Mouse (Mus musculus) limb, embryonic 11.5 days (tissue): ENCODE measurements around the gene Slc39a11. TPM values are rescaled to one million over a fixed set of nuclear protein-coding genes. Genes with fewer than 3 reads are reported as not detected.

Source experiments
- ATAC-seq: fragments of 200-750 bp; cut with Nextera tagmentation; 2 replicates; pipeline ENCODE4 v1.8.0; 2017; ENCODE audit warnings: low read depth; ENCODE audit not compliant: insufficient number of reproducible peaks, low FRiP score, low TSS enrichment
- DNase-seq: peaks from one replicate; pipeline ENCODE4 v3.0.0-alpha.2; 2015; ENCODE audit warnings: low spot score
- H3K27ac ChIP-seq: fragments of 300-500 bp; sonication (generic); replicated peaks from 2 replicates; pipeline ENCODE4 v1.5.1; 2014; ENCODE audit warnings: low read depth, mild to moderate bottlenecking, low read length
- H3K27me3 ChIP-seq: fragments of 300-500 bp; sonication (generic); 2 replicates; pipeline ENCODE4 v1.6.1; 2014; ENCODE audit warnings: mild to moderate bottlenecking, low read length, mixed read lengths; ENCODE audit not compliant: control insufficient read depth, insufficient read depth
- H3K36me3 ChIP-seq: fragments of 300-500 bp; sonication (generic); 2 replicates; pipeline ENCODE4 v1.6.1; 2014; ENCODE audit warnings: mild to moderate bottlenecking, low read length, moderate library complexity, mixed read lengths; ENCODE audit not compliant: control insufficient read depth, insufficient read depth
- H3K4me1 ChIP-seq: fragments of 300-500 bp; sonication (generic); 2 replicates; pipeline ENCODE4 v1.6.1; 2014; ENCODE audit warnings: low read length, mixed read lengths; ENCODE audit not compliant: control insufficient read depth, insufficient read depth
- H3K4me2 ChIP-seq: fragments of 300-500 bp; sonication (generic); 2 replicates; pipeline ENCODE4 v1.6.1; 2014; ENCODE audit warnings: low read depth, mild to moderate bottlenecking, moderate library complexity; ENCODE audit not compliant: severe bottlenecking
- H3K4me3 ChIP-seq: fragments of 300-500 bp; sonication (generic); 2 replicates; pipeline ENCODE4 v1.5.1; 2014; ENCODE audit warnings: low read depth, low read length
- H3K9ac ChIP-seq: fragments of 300-500 bp; sonication (generic); 2 replicates; pipeline ENCODE4 v1.6.1; 2014; ENCODE audit warnings: mild to moderate bottlenecking, low read length
- H3K9me3 ChIP-seq: fragments of 300-500 bp; sonication (generic); 2 replicates; pipeline ENCODE4 v1.6.1; 2016; ENCODE audit warnings: low read length; ENCODE audit not compliant: control insufficient read depth
- WGBS: fragments of 180-500 bp; shearing (Covaris S2); extraction: QIAGEN DNeasy Blood & Tissue Kit; methylation state at CpG from one replicate; pipeline ENCODE4 v1.1.7; 2014; 5-methylcytosine and 5-hydroxymethylcytosine counted together
- polyA plus RNA-seq: library from polyadenylated mRNA; unstranded; fragments of >200 nt; fragmentation: Nextera tagmentation; extraction: Ambion mirVana; gene quantifications from 2 replicates; pipeline ENCODE4 v1.2.1, GENCODE M21; 2014

Gene Slc39a11
- polyA plus RNA-seq, 1 experiment from 2014 or later, result 14.9 TPM

DNA sequence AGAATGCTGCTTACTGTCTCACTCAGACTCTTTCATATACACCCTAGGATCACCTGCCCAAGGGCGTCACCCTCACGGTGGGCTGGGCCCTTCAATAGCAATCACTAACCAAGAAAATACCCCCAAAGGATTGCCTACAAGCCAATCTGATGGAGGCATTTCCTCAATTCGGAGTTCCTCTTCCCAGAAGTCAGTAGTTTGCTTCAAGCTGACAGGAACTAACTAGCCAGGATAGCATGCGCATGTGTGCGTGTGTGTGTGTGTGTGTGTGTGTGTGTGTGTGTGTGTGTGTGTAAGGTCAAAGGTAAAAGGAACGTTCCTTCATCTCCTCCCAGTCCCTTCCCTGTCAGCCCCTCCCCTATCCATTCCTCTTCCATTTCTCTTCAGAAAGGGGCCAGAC is 199.9 kb downstream of the Slc39a11 start:
- Histone ChIP-seq H3K36me3 (no peaks in the 10 kb centered on the region), H3K9me3 (no peaks in the 10 kb centered on the region), H3K4me2 (no peak overlapping the region), H3K27me3 (no peaks in the 10 kb centered on the region), H3K4me1 (peaks cover 11% of the 10 kb centered on the region), H3K9ac (no peak overlapping the region), H3K27ac (no peak overlapping the region), H3K4me3 (no peak overlapping the region)
- 86% methylated on average over 6 of the region's 6 CpGs for WGBS
- no peak for DNase-seq
- ATAC-seq, result no peak

DNA sequence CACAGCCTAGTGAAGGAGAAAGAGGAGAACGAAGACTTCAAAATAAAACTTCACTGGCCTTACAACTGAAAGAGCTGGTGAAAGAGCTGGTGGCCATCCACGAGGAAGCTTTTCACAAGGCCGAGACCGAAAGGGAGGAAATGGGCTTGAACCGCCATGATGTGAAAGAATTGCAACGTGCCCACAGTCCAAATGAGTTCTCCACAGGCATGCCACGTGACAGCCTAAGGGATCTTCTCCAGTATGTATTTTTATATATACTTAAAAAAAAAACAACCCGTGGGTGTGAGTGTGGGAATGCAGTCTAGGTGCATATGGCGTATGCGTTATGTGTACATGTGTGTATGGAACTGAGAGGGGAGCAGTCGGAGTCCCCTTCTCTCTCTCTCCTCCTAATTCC is 207.8 kb downstream of the Slc39a11 start:
- Histone ChIP-seq H3K27me3 (no peaks in the 10 kb centered on the region), H3K9ac (no peak overlapping the region), H3K4me1 (0 out of 2 replicates have a peak, but pooled peaks cover 3% of the 10 kb centered on the region), H3K36me3 (no peaks in the 10 kb centered on the region), H3K4me3 (no peak overlapping the region), H3K27ac (no peak overlapping the region), H3K4me2 (no peak overlapping the region), H3K9me3 (no peaks in the 10 kb centered on the region; the same call in 1 of the 2 replicates)
- DNase-seq, result no peak
- WGBS, result 96% methylated on average over 11 of the region's 11 CpGs
- no peak for ATAC-seq

DNA sequence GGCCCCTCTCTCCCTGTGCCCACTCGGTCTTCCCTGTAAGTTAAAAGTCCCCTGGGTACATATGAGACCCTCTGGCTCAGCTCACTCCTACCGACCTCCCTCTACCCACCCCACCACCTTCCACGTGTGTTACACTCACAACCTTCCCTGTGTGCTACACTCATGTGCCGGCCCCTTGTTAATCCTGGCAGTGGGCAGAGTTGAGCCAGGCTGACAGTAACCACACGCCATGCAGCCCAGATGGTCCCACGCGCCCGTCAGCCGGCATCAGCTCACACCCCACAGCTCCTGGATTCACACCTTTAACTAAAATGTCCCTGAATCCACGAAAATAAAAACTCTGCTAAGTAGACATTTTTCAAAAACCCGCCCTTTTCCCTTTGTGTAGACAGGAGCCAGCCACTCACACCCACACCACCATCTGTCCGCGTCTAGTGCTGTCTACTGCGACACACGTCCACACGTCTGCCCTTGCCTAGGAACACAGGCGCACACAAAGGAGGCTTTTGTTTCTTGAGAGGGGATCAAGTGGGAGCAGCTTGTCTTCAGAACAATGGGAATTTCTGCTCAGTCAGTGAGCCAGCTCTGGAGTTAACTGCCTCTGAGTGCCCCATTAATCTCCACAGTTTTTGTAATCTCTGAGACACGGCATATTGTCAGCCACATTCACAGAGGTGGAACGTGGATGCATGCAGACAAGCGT is 210.4 kb downstream of the Slc39a11 start:
- Histone ChIP-seq H3K27me3 (no peaks in the 10 kb centered on the region), H3K4me2 (no peak overlapping the region), H3K36me3 (no peaks in the 10 kb centered on the region), H3K4me3 (no peak overlapping the region), H3K27ac (peak overlapping the region; percentile 78), H3K4me1 (0 out of 2 replicates have a peak, but pooled peaks cover 3% of the 10 kb centered on the region), H3K9me3 (no peaks in the 10 kb centered on the region; the same call in 1 of the 2 replicates), H3K9ac (peak overlapping the region; percentile 34; the same call in 1 of the 2 replicates)
- 60% methylated on average over 20 of the region's 20 CpGs for WGBS
- DNase-seq (peak; percentile 54), ATAC-seq (peak; percentile 71; the same call in 1 of the 2 replicates)

DNA sequence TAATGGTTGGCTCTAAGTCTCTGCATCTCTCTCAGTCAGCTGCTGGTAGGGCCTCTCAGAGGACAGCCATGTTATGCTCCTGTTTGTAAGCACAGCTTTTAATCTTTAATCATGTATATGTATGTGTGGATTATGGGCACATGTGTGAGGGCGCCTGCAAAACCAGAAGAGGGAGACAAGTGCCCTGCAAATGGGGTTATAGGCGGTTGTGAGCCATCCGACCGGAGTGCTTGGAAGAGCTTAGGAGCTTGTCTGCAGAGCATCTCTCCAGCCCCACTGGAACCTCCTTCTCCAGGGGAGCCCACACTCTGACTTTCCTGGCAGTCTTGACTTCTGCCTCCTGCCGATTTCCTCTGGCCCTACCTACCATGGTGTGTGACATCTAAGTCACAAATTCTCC is 211.0 kb downstream of the Slc39a11 start:
- H3K9ac ChIP-seq, result no peak overlapping the region
- no peak overlapping the region for H3K4me3 ChIP-seq
- 92% methylated on average over 5 of the region's 5 CpGs for WGBS
- H3K36me3 ChIP-seq, result no peaks in the 10 kb centered on the region
- no peak for ATAC-seq
- H3K9me3 ChIP-seq, result no peaks in the 10 kb centered on the region; the same call in 1 of the 2 replicates
- H3K27me3 ChIP-seq, result no peaks in the 10 kb centered on the region
- 0 out of 2 replicates have a peak, but pooled peaks cover 3% of the 10 kb centered on the region for H3K4me1 ChIP-seq
- peak overlapping the region; percentile 78 for H3K27ac ChIP-seq
- DNase-seq, result no peak
- H3K4me2 ChIP-seq, result no peak overlapping the region

DNA sequence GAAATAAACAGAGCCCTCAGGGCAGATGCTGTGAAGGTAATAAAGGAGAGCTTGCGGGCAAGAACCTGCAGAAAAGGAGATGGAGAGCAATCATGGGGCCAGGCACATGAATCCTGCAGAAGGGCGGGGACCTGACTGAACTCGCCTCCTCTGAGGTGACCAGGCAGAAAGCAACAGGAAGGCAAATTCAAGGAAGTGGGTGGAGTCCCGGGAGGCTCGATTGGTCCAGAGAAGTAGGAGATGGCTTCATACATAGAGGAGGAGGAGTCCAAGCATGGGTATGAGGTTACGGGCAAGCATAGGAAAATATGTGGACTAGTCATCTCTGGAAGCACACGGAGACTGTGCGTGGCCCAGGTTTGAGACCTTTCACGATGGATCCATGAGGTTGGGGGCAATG is 212.5 kb downstream of the Slc39a11 start:
- Histone ChIP-seq H3K4me2 (no peak overlapping the region), H3K9ac (no peak overlapping the region), H3K27me3 (no peaks in the 10 kb centered on the region), H3K4me3 (no peak overlapping the region), H3K4me1 (0 out of 2 replicates have a peak, but pooled peaks cover 3% of the 10 kb centered on the region), H3K9me3 (no peaks in the 10 kb centered on the region; the same call in 1 of the 2 replicates), H3K36me3 (no peaks in the 10 kb centered on the region), H3K27ac (no peak overlapping the region)
- DNase-seq (no peak), ATAC-seq (no peak)
- WGBS, result 88% methylated on average over 9 of the region's 9 CpGs

DNA sequence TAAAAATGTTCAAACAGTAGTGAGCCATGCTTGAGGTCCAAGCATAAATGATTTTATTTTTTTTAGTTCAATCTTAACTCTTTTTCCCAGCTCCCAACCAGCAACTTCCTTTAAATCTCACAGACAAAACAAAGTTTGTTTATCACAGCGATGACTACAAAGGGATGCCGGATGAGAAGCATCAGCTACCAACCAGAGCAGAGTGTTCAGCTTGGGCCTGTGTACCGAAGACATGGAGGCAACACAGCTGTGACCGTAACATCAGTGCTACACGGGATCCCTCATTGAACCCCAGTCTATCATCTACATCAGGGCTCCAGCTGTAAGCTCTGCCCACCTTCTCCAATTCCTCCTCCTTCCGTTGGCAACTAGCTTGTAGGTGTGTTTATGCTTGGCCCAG is 213.6 kb downstream of the Slc39a11 start:
- Histone ChIP-seq H3K9me3 (no peaks in the 10 kb centered on the region; the same call in 1 of the 2 replicates), H3K4me1 (0 out of 2 replicates have a peak, but pooled peaks cover 3% of the 10 kb centered on the region), H3K4me3 (no peak overlapping the region), H3K27me3 (no peaks in the 10 kb centered on the region), H3K4me2 (no peak overlapping the region), H3K27ac (no peak overlapping the region), H3K9ac (no peak overlapping the region), H3K36me3 (no peaks in the 10 kb centered on the region)
- ATAC-seq (no peak), DNase-seq (no peak)
- WGBS, result 88% methylated on average over 6 of the region's 6 CpGs

DNA sequence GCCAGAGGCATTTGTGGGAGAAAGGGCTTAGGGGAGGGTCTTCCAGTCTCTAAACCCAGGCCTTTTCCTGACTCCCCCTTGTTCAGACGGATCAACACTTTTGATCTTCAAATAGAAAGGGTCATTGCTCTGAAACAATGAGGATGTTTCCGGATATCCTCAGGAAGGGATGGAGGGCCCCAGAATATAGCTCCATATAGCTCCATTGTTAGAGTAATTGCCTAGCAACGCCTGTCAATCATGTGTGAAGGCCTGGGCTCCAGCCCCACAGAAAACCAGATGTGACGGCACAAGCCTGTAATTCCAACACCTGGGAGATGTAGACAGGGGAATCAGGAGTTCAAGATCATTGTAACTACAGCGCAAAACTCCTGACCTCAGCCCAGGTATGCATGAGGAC is 214.2 kb downstream of the Slc39a11 start:
- ATAC-seq, result no peak
- Histone ChIP-seq H3K4me1 (0 out of 2 replicates have a peak, but pooled peaks cover 3% of the 10 kb centered on the region), H3K27me3 (no peaks in the 10 kb centered on the region), H3K36me3 (no peaks in the 10 kb centered on the region), H3K27ac (no peak overlapping the region), H3K4me2 (no peak overlapping the region), H3K9me3 (no peaks in the 10 kb centered on the region), H3K9ac (no peak overlapping the region), H3K4me3 (no peak overlapping the region)
- WGBS, result 61% methylated on average over 5 of the region's 5 CpGs
- no peak for DNase-seq

DNA sequence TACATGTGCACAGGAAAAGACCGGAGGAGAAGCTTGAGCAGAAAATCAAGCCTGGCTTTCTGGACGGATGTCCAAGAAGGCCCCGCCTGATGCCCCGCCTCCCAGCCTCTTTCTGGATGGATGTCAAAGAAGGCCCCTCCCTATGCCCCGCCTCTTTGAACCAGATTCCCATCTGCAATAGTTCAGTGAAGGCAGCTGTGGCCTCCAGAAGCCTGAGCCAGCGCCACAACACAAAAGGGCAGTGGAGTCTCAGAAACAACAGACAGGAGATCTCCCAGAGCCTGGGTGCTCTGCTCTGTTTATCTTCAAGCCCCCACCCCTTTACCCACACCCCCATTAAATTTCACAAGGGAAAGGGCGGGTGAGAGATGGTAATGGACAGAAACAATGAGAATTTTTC is 218.7 kb downstream of the Slc39a11 start:
- WGBS, result 72% methylated on average over 7 of the region's 7 CpGs

More for the DNA sequence above, 218.7 kb downstream of the Slc39a11 start:
- Histone ChIP-seq H3K4me3 (no peak overlapping the region), H3K9ac (no peak overlapping the region), H3K4me1 (no peaks in the 10 kb centered on the region; the same call in 1 of the 2 replicates), H3K27ac (no peak overlapping the region), H3K4me2 (no peak overlapping the region), H3K9me3 (no peaks in the 10 kb centered on the region), H3K27me3 (no peaks in the 10 kb centered on the region), H3K36me3 (no peaks in the 10 kb centered on the region)
- ATAC-seq (no peak), DNase-seq (peak; percentile 31)
